Mouse (Mus musculus): Measurements from ENCODE around the gene Spats2.

DNA sequence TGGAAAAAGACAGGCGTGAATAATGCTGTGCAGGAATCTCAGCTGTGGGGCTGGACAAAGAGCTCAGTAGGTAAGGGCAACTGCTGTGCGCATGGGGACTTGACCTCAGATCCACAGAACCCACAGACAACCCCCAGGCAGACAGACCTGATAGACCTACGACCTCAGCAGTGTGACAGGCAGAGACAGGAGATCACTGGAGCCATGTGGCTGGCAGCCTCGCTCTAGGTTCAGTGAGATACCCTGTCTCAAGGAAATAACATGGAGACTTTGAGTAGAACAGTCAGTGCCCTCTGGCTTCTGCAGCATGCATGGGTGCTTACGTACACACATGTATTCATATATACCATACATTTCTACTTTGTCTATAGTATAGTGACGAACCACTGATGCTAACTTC, 46.4 kb downstream of the Spats2 start:
- TF ChIP-seq CTCF (IDR thresholded peaks at IDR 0.05; ENCODE audit: insufficient read depth, low read length) (no peak), POLR2A (IDR thresholded peaks at IDR 0.05; ENCODE audit: borderline replicate concordance, extremely low read depth, low read depth, low read length) (no peak)

All from lung, adult 2 months (tissue).